Mouse (Mus musculus) T-cell, adult 66 days (primary cell): Measurements from ENCODE around the gene Usp13. TPM values are rescaled to one million over a fixed set of nuclear protein-coding genes. Genes with fewer than 3 reads are reported as not detected.

ENCODE experiments used
- total RNA-seq, 2 experiments: library from RNA; stranded (reverse); gene quantifications; 3 replicates in 1 of 2; 4 replicates in 1 of 2; pipeline ENCODE4 v1.2.4; 2023

Gene Usp13
- total RNA-seq = not detected

DNA sequence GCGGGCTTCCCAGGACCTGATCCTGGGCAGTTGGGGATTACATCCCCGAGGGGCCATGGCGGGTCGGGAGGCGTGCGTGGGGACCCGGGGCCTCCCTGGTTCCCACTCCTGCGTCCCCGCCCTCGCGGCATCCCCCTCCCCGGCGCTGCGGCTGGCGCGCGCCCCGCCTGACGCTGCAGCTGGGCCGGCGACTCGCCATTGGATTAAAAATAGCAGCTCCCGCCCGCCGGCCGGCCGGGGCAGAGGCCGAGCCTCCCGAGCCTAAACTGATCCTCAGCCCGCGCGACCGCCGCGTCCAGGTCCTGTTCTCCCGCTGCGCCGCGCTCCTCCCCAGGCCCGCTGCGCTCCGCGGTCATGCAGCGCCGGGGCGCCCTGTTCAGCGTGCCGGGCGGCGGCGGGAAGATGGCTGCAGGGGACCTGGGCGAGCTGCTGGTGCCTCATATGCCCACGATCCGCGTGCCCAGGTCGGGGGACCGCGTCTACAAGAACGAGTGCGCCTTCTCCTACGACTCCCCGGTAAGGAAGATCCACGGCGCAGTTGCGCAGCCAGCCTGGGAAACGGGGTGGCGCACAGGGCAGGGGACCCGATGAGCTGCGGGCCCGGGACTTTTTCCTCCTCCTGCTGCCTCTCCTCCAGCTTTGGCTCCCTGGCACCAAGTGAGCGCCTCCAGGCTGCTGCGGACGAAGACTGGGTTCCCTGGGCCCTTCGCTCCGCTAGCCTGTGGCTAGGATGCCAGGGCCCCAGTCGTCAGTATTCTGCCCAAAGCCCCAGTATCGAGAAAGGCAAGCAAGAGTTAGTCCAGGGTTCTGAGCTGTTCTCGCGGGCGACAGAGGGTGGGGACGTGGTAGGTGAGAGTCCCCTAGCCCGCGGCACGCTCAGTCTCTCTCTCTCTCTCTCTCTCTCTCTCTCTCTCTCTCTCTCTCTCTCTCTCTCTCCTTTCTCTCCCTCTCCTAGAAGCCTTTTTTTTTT lies at the start of gene Usp13:
Usp13 (plus strand) TSS at position 190 of the 970 bp plus-strand sequence.

Other genes with a start within 250 kb of the Usp13 start
- gene Gnb4, start 201.0 kb upstream of the Usp13 start, total RNA-seq = 10 to 100 TPM; 26.3 to 28.2 TPM
- gene Actl6a, start 111.2 kb upstream of the Usp13 start, total RNA-seq = 10 to 100 TPM; 68.0 to 69.2 TPM
- gene Ndufb5, start 80.6 kb upstream of the Usp13 start, total RNA-seq = 10 to 100 TPM; 76.2 to 86.4 TPM
- 10 to 100 TPM in 1 of 2 experiments, 1 to 10 TPM in 1; 8.1 to 13.4 TPM for gene Mrpl47, start 79.9 kb upstream of the Usp13 start, total RNA-seq